Mouse (Mus musculus) liver, adult 2 months (tissue): ENCODE measurements around the gene Fat4.

ENCODE experiments used
- CTCF ChIP-seq: fragments of 200-500 bp; IDR thresholded peaks from 2 replicates; pipeline ENCODE4 v1.5.1; 2011; ENCODE audit warnings: low read depth, low read length, control low read depth
- POLR2A ChIP-seq: fragments of 200-500 bp; IDR thresholded peaks from 2 replicates; pipeline ENCODE4 v1.6.1; 2011; ENCODE audit warnings: low read length, control low read depth; ENCODE audit not compliant: insufficient read depth; ENCODE audit errors: extremely low read depth

- TF ChIP-seq POLR2A = no peak
- TF ChIP-seq CTCF = no peak
Observed at GRCm38 (mm10) chr3:38928076-38928686, 41.4 kb downstream of the Fat4 start.
